Mouse (Mus musculus): ENCODE measurements around the gene Ttc30a2.
"Not testable (repeated sequence)": the region's sequence is repeated elsewhere in the genome, so short reads cannot be mapped to it uniquely, and the experiment has no call there.

DNA sequence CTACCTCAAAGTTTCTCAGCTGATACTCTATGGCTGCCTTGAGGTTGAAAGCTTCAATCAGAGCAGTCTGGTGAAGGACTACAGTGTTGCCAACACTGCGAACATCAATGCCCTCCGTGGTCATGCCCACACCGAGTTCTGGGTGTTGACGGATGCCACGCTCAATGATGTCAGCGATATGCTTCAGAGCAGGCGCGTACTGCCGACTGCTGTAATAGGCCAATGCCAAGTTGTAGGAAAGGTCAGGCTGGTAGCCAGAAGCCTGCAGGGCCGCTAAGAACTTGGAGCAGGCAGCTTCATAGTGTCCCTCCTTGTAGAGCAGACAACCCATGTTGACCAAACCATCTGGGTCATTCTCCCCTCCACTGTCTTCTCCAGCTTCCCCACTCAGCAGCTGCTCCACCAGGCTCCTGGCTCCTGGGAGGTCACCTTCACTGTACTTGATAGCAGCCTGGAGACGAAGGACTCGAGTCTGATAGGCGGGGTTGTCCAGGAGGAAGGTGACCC is 3.0 kb upstream of the Ttc30a2 start:
- TF ChIP-seq EP300 (IDR thresholded peaks at IDR 0.05; ENCODE audit: insufficient read depth, low read depth, low read length); POLR2A (IDR thresholded peaks at IDR 0.05; ENCODE audit: insufficient read depth, low read length); CTCF (IDR thresholded peaks at IDR 0.05; ENCODE audit: low read depth, low read length): not testable (repeated sequence)

All from ES-Bruce4 (cell line).